Mouse (Mus musculus) heart, postnatal 36 days (tissue): ENCODE data around the gene Zbtb38. TPM values are rescaled to one million over a fixed set of nuclear protein-coding genes. Genes with fewer than 3 reads are reported as not detected.
A peak's percentile ranks its signal among the peaks of the same experiment; 100 is the strongest.
"Not testable (repeated sequence)": the region's sequence is repeated elsewhere in the genome, so short reads cannot be mapped to it uniquely, and the experiment has no call there.

ENCODE experiments used
- DNase-seq, 2 experiments: peaks; one replicate each; pipeline ENCODE4 v3.0.0; 2021 to 2022
- intact Hi-C: fragments of 180-260 bp; cut with DNase I; formaldehyde crosslinking; loops from one replicate; pipeline ENCODE4 v1.15.1; 2025
- total RNA-seq, 2 experiments: library from RNA; stranded (reverse); gene quantifications; 2 replicates each; pipeline ENCODE4 v1.2.3; 2021

Gene Zbtb38
- total RNA-seq, 2 experiments from 2014 or later = 39.1 to 39.8 TPM

GRCm38 (mm10) chr9:96687591-96688186, 64.9 kb downstream of the Zbtb38 start:
- intact Hi-C loops = no loop called here
- no peak for DNase-seq

- intact Hi-C loops = no loop called here
- no peak for DNase-seq
These were observed 67.0 kb downstream of the Zbtb38 start for GRCm38 (mm10) chr9:96685600-96686084.

- no peak for DNase-seq
- intact Hi-C loops = no loop called here
These were observed 67.6 kb downstream of the Zbtb38 start for GRCm38 (mm10) chr9:96684866-96685599.

- intact Hi-C loops = no loop called here
- no peak for DNase-seq
These were observed 68.4 kb downstream of the Zbtb38 start for GRCm38 (mm10) chr9:96684165-96684792.

GRCm38 (mm10) chr9:96678611-96679010, 74.0 kb downstream of the Zbtb38 start:
- no peak for DNase-seq
- intact Hi-C loops = no loop called here

- intact Hi-C loops, DNase-seq: not testable (repeated sequence)
These were observed 74.9 kb downstream of the Zbtb38 start for GRCm38 (mm10) chr9:96677711-96678110.

GRCm38 (mm10) chr9:96676671-96677070, 76.0 kb downstream of the Zbtb38 start:
- intact Hi-C loops = no loop called here
- DNase-seq = no peak

GRCm38 (mm10) chr9:96675763-96676640, 76.6 kb downstream of the Zbtb38 start:
- intact Hi-C loops = no loop called here
- DNase-seq = no peak

- DNase-seq = peak; percentile 43
- intact Hi-C loops = no loop called here
These were observed 77.4 kb downstream of the Zbtb38 start for GRCm38 (mm10) chr9:96675071-96675762.

GRCm38 (mm10) chr9:96674301-96674700, 78.3 kb downstream of the Zbtb38 start:
- intact Hi-C loops = no loop called here
- DNase-seq = no peak

GRCm38 (mm10) chr9:96672466-96672865, 80.2 kb downstream of the Zbtb38 start:
- intact Hi-C loops = no loop called here
- DNase-seq = no peak

- intact Hi-C loops = no loop called here
These were observed 81.4 kb downstream of the Zbtb38 start for GRCm38 (mm10) chr9:96671249-96671648.

GRCm38 (mm10) chr9:96669877-96670276, 82.8 kb downstream of the Zbtb38 start:
- intact Hi-C loops = loop anchor here (1.0 to 2.0 kb wide), 3 partner anchors 39 to 148 kb away; partner anchors contain the start of gene Rasa2

More at GRCm38 (mm10) chr9:96671249-96671648, 81.4 kb downstream of the Zbtb38 start:
- no peak for DNase-seq

GRCm38 (mm10) chr9:96668628-96669027, 84.0 kb downstream of the Zbtb38 start:
- intact Hi-C loops = loop anchor here (1.0 to 2.0 kb wide), 3 partner anchors 38 to 150 kb away; partner anchors contain the start of gene Rasa2

More at GRCm38 (mm10) chr9:96669877-96670276, 82.8 kb downstream of the Zbtb38 start:
- peak; percentile 89 to 93 for DNase-seq

GRCm38 (mm10) chr9:96660510-96661244, 92.0 kb downstream of the Zbtb38 start:
- intact Hi-C loops = no loop called here

More at GRCm38 (mm10) chr9:96668628-96669027, 84.0 kb downstream of the Zbtb38 start:
- DNase-seq = peak; percentile 51 to 53

GRCm38 (mm10) chr9:96659801-96660200, 92.8 kb downstream of the Zbtb38 start:
- intact Hi-C loops = no loop called here

More at GRCm38 (mm10) chr9:96660510-96661244, 92.0 kb downstream of the Zbtb38 start:
- no peak for DNase-seq

GRCm38 (mm10) chr9:96653538-96653937, 99.1 kb downstream of the Zbtb38 start:
- DNase-seq = no peak
- intact Hi-C loops = no loop called here

More at GRCm38 (mm10) chr9:96659801-96660200, 92.8 kb downstream of the Zbtb38 start:
- no peak for DNase-seq

- intact Hi-C loops = loop anchor here (1.0 kb wide), 1 partner anchor 79 kb away; no protein-coding TSS in a partner anchor
- DNase-seq = no peak
These were observed 99.9 kb downstream of the Zbtb38 start for GRCm38 (mm10) chr9:96652763-96653162.

- intact Hi-C loops = no loop called here
- DNase-seq = no peak
These were observed 101.8 kb downstream of the Zbtb38 start for GRCm38 (mm10) chr9:96650807-96651206.
